Mouse (Mus musculus) gastrocnemius, adult 18-20 months (tissue): ENCODE data around the gene Ssh2. TPM values are rescaled to one million over a fixed set of nuclear protein-coding genes. Genes with fewer than 3 reads are reported as not detected.
A peak's percentile ranks its signal among the peaks of the same experiment; 100 is the strongest.
"Not testable (repeated sequence)": the region's sequence is repeated elsewhere in the genome, so short reads cannot be mapped to it uniquely, and the experiment has no call there.

Experiments used
- DNase-seq: peaks from one replicate; pipeline ENCODE4 v3.0.0; 2021; ENCODE audit warnings: low spot score
- total RNA-seq, 2 experiments: library from RNA; stranded (reverse); gene quantifications; 2 replicates each; pipeline ENCODE4 v1.2.3; 2021

Ssh2 gene
- total RNA-seq, 2 experiments from 2014 or later, result 49.1 to 49.3 TPM

- no peak for DNase-seq
These were observed 131.2 kb downstream of the Ssh2 start for GRCm38 (mm10) chr11:77347273-77347672.

- DNase-seq, result peak; percentile 92
These were observed 132.2 kb downstream of the Ssh2 start for GRCm38 (mm10) chr11:77348142-77348741.

GRCm38 (mm10) chr11:77348985-77349384 is 132.9 kb downstream of the Ssh2 start:
- no peak for DNase-seq

- DNase-seq, result no peak
These were observed 133.6 kb downstream of the Ssh2 start for GRCm38 (mm10) chr11:77349698-77350097.

- DNase-seq, result no peak
These were observed 139.0 kb downstream of the Ssh2 start for GRCm38 (mm10) chr11:77355055-77355454.

GRCm38 (mm10) chr11:77357839-77358238 is 141.8 kb downstream of the Ssh2 start:
- DNase-seq, result no peak

- no peak for DNase-seq
These were observed 147.4 kb downstream of the Ssh2 start for GRCm38 (mm10) chr11:77363476-77363875.

GRCm38 (mm10) chr11:77364376-77364775 is 148.3 kb downstream of the Ssh2 start:
- no peak for DNase-seq

GRCm38 (mm10) chr11:77365706-77366386 is 149.8 kb downstream of the Ssh2 start:
- DNase-seq, result peak; percentile 42

- DNase-seq, result no peak
These were observed 151.6 kb downstream of the Ssh2 start for GRCm38 (mm10) chr11:77367541-77368270.

- no peak for DNase-seq
These were observed 153.2 kb downstream of the Ssh2 start for GRCm38 (mm10) chr11:77369188-77369840.

GRCm38 (mm10) chr11:77369841-77370191 is 153.7 kb downstream of the Ssh2 start:
- no peak for DNase-seq

GRCm38 (mm10) chr11:77371088-77371487 is 155.0 kb downstream of the Ssh2 start:
- DNase-seq, result no peak

GRCm38 (mm10) chr11:77371696-77372095 is 155.6 kb downstream of the Ssh2 start:
- DNase-seq, result no peak

- peak; percentile 74 for DNase-seq
These were observed 156.3 kb downstream of the Ssh2 start for GRCm38 (mm10) chr11:77372196-77372904.

GRCm38 (mm10) chr11:77378622-77379021 is 162.5 kb downstream of the Ssh2 start:
- DNase-seq, result no peak

GRCm38 (mm10) chr11:77381174-77381573 is 165.1 kb downstream of the Ssh2 start:
- no peak for DNase-seq

- no peak for DNase-seq
These were observed 168.1 kb downstream of the Ssh2 start for GRCm38 (mm10) chr11:77384151-77384550.

- DNase-seq, result peak; percentile 81
These were observed 169.9 kb downstream of the Ssh2 start for GRCm38 (mm10) chr11:77385706-77386690.

- not testable (repeated sequence) for DNase-seq
These were observed 172.1 kb downstream of the Ssh2 start for GRCm38 (mm10) chr11:77388197-77388596.
